Comparison of ENCODE assay signal across 23 mouse cellular contexts in genomic region chr7:83780881-83781280, GRCm38 (mm10). TPM values are rescaled to one million over a fixed set of nuclear protein-coding genes. Genes with fewer than 3 reads are reported as not detected.
DNase-seq lines count a peak whose midpoint lies in the region; ATAC-seq and TF ChIP-seq lines count a peak whose summit lies in the region.
"Had no signal": no experiment of that assay in that cellular context is flagged by ENCODE, and none has a peak within 500 bp of the region (broad histone marks: within the 10 kb centered on the region; RNA-seq: fewer than 3 reads in every experiment).

No protein-coding gene starts in this region.

- H3K27me3 ChIP-seq in limb, embryonic 14.5 days (ENCODE audit: control insufficient read depth, insufficient read depth, low read length): no peaks in the 10 kb centered on the region
- no peaks in the 10 kb centered on the region for H3K27me3 ChIP-seq in limb, embryonic 10.5 days (ENCODE audit: low read depth, poor library complexity, severe bottlenecking)

- no peak for TF ChIP-seq POLR2A in limb, embryonic 14.5 days (IDR thresholded peaks at IDR 0.05; ENCODE audit: borderline replicate concordance, extremely low read depth, insufficient read depth, insufficient read length)

- 81% methylated on average over 4 of the region's 4 CpGs for WGBS in limb, embryonic 14.5 days
- 89% methylated on average over 4 of the region's 4 CpGs for whole genome bisulfite sequencing in limb, embryonic 10.5 days

- H3K36me3 ChIP-seq in limb, embryonic 14.5 days (ENCODE audit: control insufficient read depth, insufficient read depth, low read length): no peaks in the 10 kb centered on the region
- H3K36me3 ChIP-seq in limb, embryonic 10.5 days: no peaks in the 10 kb centered on the region
- H3K36me3 ChIP-seq: G1E had no signal

- no peak overlapping the region for H3K27ac ChIP-seq in limb, embryonic 14.5 days (replicated peaks; ENCODE audit: low read depth, low read length)
- H3K27ac ChIP-seq in limb, embryonic 10.5 days: no peak overlapping the region

- H3K4me3 ChIP-seq in limb, embryonic 14.5 days (replicated peaks; ENCODE audit: low read length): no peak overlapping the region
- no peak overlapping the region for H3K4me3 ChIP-seq in limb, embryonic 10.5 days

- DNase-seq in cerebellum, adult 9-11 months: peak; percentile 3
- DNase-seq in cerebellum, postnatal 4 days (ENCODE audit: low spot score in 2 of 2): no peak
- DNase-seq in cerebellum, postnatal 10 days: peak; percentile 58 to 61
- no peak for DNase-seq in cerebellum, postnatal 25 days
- peak; percentile 15 for DNase-seq in left cerebral cortex, postnatal 4 days
- DNase-seq in left cerebral cortex, postnatal 36 days (ENCODE audit: low spot score in 2 of 2): no peak
- DNase-seq in limb, embryonic 14.5 days (ENCODE audit: low spot score): peak; percentile 2
- DNase-seq in limb, embryonic 10.5 days (ENCODE audit: low spot score): no peak
- DNase-seq: adrenal gland, adult 2 months; adrenal gland, adult 8-10 months; adrenal gland, postnatal 10 days; adrenal gland, postnatal 14 days; adrenal gland, postnatal 25 days; adrenal gland, postnatal 36 days; B cell, adult 2 months; cerebellum, adult 11 months; cerebellum, adult 11-12 months had no signal

- intact Hi-C loops in left cerebral cortex, postnatal 4 days (cut with DNase I): no loop called here
- intact Hi-C loops in left cerebral cortex, postnatal 36 days (cut with DNase I): no loop called here

- no peak for ATAC-seq in limb, embryonic 14.5 days (ENCODE audit: low FRiP score, low read depth)
- ATAC-seq: activated CD4-positive, CD25-positive, alpha-beta regulatory T cell, adult 4 months; CD4-positive, CD25-positive, alpha-beta regulatory T cell, adult 4 months; Patski had no signal

- H3K9me3 ChIP-seq in limb, embryonic 14.5 days (ENCODE audit: control insufficient read depth, low read length): no peaks in the 10 kb centered on the region
- no peaks in the 10 kb centered on the region for H3K9me3 ChIP-seq in limb, embryonic 10.5 days (replicated peaks)
- H3K9me3 ChIP-seq: G1E had no signal

- H3K4me1 ChIP-seq in limb, embryonic 14.5 days (ENCODE audit: control insufficient read depth, insufficient read depth, low read length): no peaks in the 10 kb centered on the region
- H3K4me1 ChIP-seq in limb, embryonic 10.5 days: peaks cover 2% of the 10 kb centered on the region; the same call in 1 of the 2 replicates

- H3K9ac ChIP-seq in limb, embryonic 14.5 days (ENCODE audit: low read depth, low read length, severe bottlenecking): no peak overlapping the region

- H3K4me2 ChIP-seq in limb, embryonic 14.5 days (replicated peaks; ENCODE audit: low read depth, low read length, severe bottlenecking): no peak overlapping the region

RNA-seq across cellular contexts. Expression of gene Cfap161, which starts 13.8 kb away (rescaled TPM):
- 1 to 10 TPM; 1.0 to 1.1 TPM for total RNA-seq in left cerebral cortex, postnatal 4 days (2021)
- under 1 TPM in 1 of 2 experiments, not detected in 1; 0.59 TPM for total RNA-seq in left cerebral cortex, postnatal 36 days (2021)
- 0.54 and 0.82 TPM in 2 replicates for polyA plus RNA-seq in limb, embryonic 14.5 days (2012; rRNA removed)
- polyA plus RNA-seq in limb, embryonic 14.5 days (2014; fragmentation: Nextera tagmentation; extraction: Ambion mirVana): 0.28 and 0.29 TPM in 2 replicates
- 0.14 TPM in 1 of 2 replicates, not detected in the other for polyA plus RNA-seq in limb, embryonic 10.5 days (2016; fragmentation: Nextera tagmentation; extraction: Ambion mirVana)
- total RNA-seq: adrenal gland, postnatal 14 days; G1E; MEL had no signal
- polyA plus RNA-seq: activated CD4-positive, CD25-positive, alpha-beta regulatory T cell, adult 4 months; adrenal gland, adult 2 months; C2C12; CD4-positive, CD25-positive, alpha-beta regulatory T cell, adult 4 months; G1E; Patski had no signal

RNA-seq across cellular contexts. Expression of gene Il16, which starts 35.4 kb away (rescaled TPM):
- total RNA-seq in left cerebral cortex, postnatal 4 days (2021): 1 to 10 TPM; 1.6 TPM
- 1 to 10 TPM; 2.5 to 3.4 TPM for total RNA-seq in left cerebral cortex, postnatal 36 days (2021)
- 6.6 and 6.8 TPM in 2 replicates for polyA plus RNA-seq in limb, embryonic 14.5 days (2012; rRNA removed)
- 5.8 and 7.6 TPM in 2 replicates for polyA plus RNA-seq in limb, embryonic 14.5 days (2014; fragmentation: Nextera tagmentation; extraction: Ambion mirVana)
- 2.3 and 3.4 TPM in 2 replicates for polyA plus RNA-seq in limb, embryonic 10.5 days (2016; fragmentation: Nextera tagmentation; extraction: Ambion mirVana)
- polyA plus RNA-seq: C2C12 had no signal

Comparison
In these comparisons a context has a peak if more than half of its experiments do, and no peak if none do; other contexts are left out.
1. DNase-seq: peak in cerebellum, adult 9-11 months (single experiment), cerebellum, postnatal 10 days (2 of 2), left cerebral cortex, postnatal 4 days (single experiment) and limb, embryonic 14.5 days (single experiment); none in cerebellum, postnatal 4 days (0 of 2), cerebellum, postnatal 25 days (0 of 2), left cerebral cortex, postnatal 36 days (0 of 2) and limb, embryonic 10.5 days (single experiment).